Mouse (Mus musculus) limb, embryonic 15.5 days (tissue): ENCODE results near the gene Rev3l. TPM values are rescaled to one million over a fixed set of nuclear protein-coding genes. Genes with fewer than 3 reads are reported as not detected.
"Not testable (repeated sequence)": the region's sequence is repeated elsewhere in the genome, so short reads cannot be mapped to it uniquely, and the experiment has no call there.

Source experiments
- ATAC-seq: fragments of 200-750 bp; cut with Nextera tagmentation; 2 replicates; pipeline ENCODE4 v1.8.0; 2017; ENCODE audit warnings: low read depth, moderate TSS enrichment; ENCODE audit not compliant: insufficient number of reproducible peaks, low FRiP score, low TSS enrichment
- H3K27ac ChIP-seq: fragments of 300-500 bp; sonication (generic); 2 replicates; pipeline ENCODE4 v1.5.1; 2015; ENCODE audit warnings: moderate library complexity, mild to moderate bottlenecking, inconsistent platforms
- H3K27me3 ChIP-seq: fragments of 300-500 bp; sonication (generic); 2 replicates; pipeline ENCODE4 v1.6.1; 2015; ENCODE audit warnings: inconsistent platforms
- H3K36me3 ChIP-seq: fragments of 300-500 bp; sonication (generic); 2 replicates; pipeline ENCODE4 v1.6.1; 2015; ENCODE audit warnings: inconsistent platforms
- H3K4me1 ChIP-seq: fragments of 300-500 bp; sonication (generic); 2 replicates; pipeline ENCODE4 v1.6.1; 2015; ENCODE audit warnings: inconsistent platforms
- H3K4me2 ChIP-seq: fragments of 300-500 bp; sonication (generic); 2 replicates; pipeline ENCODE4 v1.6.1; 2015; ENCODE audit warnings: mild to moderate bottlenecking, inconsistent platforms
- H3K4me3 ChIP-seq: fragments of 300-500 bp; sonication (generic); 2 replicates; pipeline ENCODE4 v1.5.1; 2015; ENCODE audit warnings: mild to moderate bottlenecking, inconsistent platforms
- H3K9ac ChIP-seq: fragments of 300-500 bp; sonication (generic); 2 replicates; pipeline ENCODE4 v1.6.1; 2015; ENCODE audit warnings: inconsistent platforms
- H3K9me3 ChIP-seq: fragments of 300-500 bp; sonication (generic); 2 replicates; pipeline ENCODE4 v1.6.1; 2016; ENCODE audit warnings: inconsistent platforms
- WGBS: fragments of 180-500 bp; shearing (Covaris S2); methylation state at CpG from one replicate; pipeline ENCODE4 v1.1.7; 2015; 5-methylcytosine and 5-hydroxymethylcytosine counted together
- polyA plus RNA-seq: library from polyadenylated mRNA; unstranded; fragments of >200 nt; fragmentation: Nextera tagmentation; extraction: Ambion mirVana; gene quantifications from 2 replicates; pipeline ENCODE4 v1.2.1, GENCODE M21; 2015

The Rev3l gene
- polyA plus RNA-seq, 1 experiment from 2014 or later: 16.1 TPM

- not testable (repeated sequence) for H3K9ac ChIP-seq, H3K4me1 ChIP-seq, H3K9me3 ChIP-seq, H3K36me3 ChIP-seq, H3K27ac ChIP-seq, ATAC-seq, H3K4me2 ChIP-seq, H3K4me3 ChIP-seq
- 71% methylated on average over 8 of the region's 8 CpGs for WGBS
- peaks cover 22% of the 10 kb centered on the region for H3K27me3 ChIP-seq
Measured at GRCm38 (mm10) chr10:39924556-39924955, 192.6 kb downstream of the Rev3l start.

Other genes with a start within 250 kb of the Rev3l start
- 14.9 and 15.5 TPM in 2 replicates for gene Traf3ip2, start 119.2 kb upstream of the Rev3l start, polyA plus RNA-seq
- gene Mfsd4b4, start 167.1 kb downstream of the Rev3l start, polyA plus RNA-seq: 4.1 and 4.6 TPM in 2 replicates
- gene Mfsd4b2, start 194.8 kb downstream of the Rev3l start, polyA plus RNA-seq: not detected in 2 replicates
- 0.70 and 0.89 TPM in 2 replicates for gene Mfsd4b3, start 228.0 kb downstream of the Rev3l start, polyA plus RNA-seq